Mouse (Mus musculus) intestine, embryonic 14.5 days (tissue): ENCODE data around the gene Gas2. TPM values are rescaled to one million over a fixed set of nuclear protein-coding genes. Genes with fewer than 3 reads are reported as not detected.

ENCODE experiments used
- ATAC-seq: fragments of 200-750 bp; cut with Nextera tagmentation; replicated peaks from 2 replicates; pipeline ENCODE4 v1.8.0; 2017; ENCODE audit warnings: low read depth, moderate number of reproducible peaks, moderate TSS enrichment, moderate library complexity; ENCODE audit not compliant: low FRiP score, low TSS enrichment
- DNase-seq: peaks from one replicate; pipeline ENCODE4 v3.0.0-alpha.2; 2018; ENCODE audit warnings: low spot score
- H3K27ac ChIP-seq: fragments of 300-500 bp; sonication (generic); 2 replicates; pipeline ENCODE4 v1.5.1; 2014; ENCODE audit warnings: low read depth, mild to moderate bottlenecking, control low read depth
- H3K27me3 ChIP-seq: fragments of 300-500 bp; sonication (generic); replicated peaks from 2 replicates; pipeline ENCODE4 v1.6.1; 2014; ENCODE audit warnings: low read length, control low read depth; ENCODE audit not compliant: control insufficient read depth, insufficient read depth
- H3K36me3 ChIP-seq: fragments of 300-500 bp; sonication (generic); 2 replicates; pipeline ENCODE4 v1.6.1; 2014; ENCODE audit warnings: low read length, control low read depth; ENCODE audit not compliant: control insufficient read depth, insufficient read depth
- H3K4me1 ChIP-seq: fragments of 300-500 bp; sonication (generic); replicated peaks from 2 replicates; pipeline ENCODE4 v1.6.1; 2014; ENCODE audit warnings: low read length, control low read depth, mixed read lengths; ENCODE audit not compliant: control insufficient read depth, insufficient read depth
- H3K4me2 ChIP-seq: fragments of 300-500 bp; sonication (generic); 2 replicates; pipeline ENCODE4 v1.6.1; 2014; ENCODE audit warnings: low read length
- H3K4me3 ChIP-seq: fragments of 300-500 bp; sonication (generic); 2 replicates; pipeline ENCODE4 v1.5.1; 2014; ENCODE audit warnings: low read depth, low read length, control low read depth, mixed read lengths
- H3K9ac ChIP-seq: fragments of 300-500 bp; sonication (generic); 2 replicates; pipeline ENCODE4 v1.6.1; 2014; ENCODE audit warnings: mild to moderate bottlenecking, low read length
- H3K9me3 ChIP-seq: fragments of 300-500 bp; sonication (generic); 2 replicates; pipeline ENCODE4 v1.6.1; 2016; ENCODE audit warnings: low read length, control low read depth; ENCODE audit not compliant: control insufficient read depth
- WGBS: fragments of 180-500 bp; shearing (Covaris S2); extraction: QIAGEN DNeasy Blood & Tissue Kit; methylation state at CpG from one replicate; pipeline ENCODE4 v1.1.7; 2014; 5-methylcytosine and 5-hydroxymethylcytosine counted together
- polyA plus RNA-seq: library from polyadenylated mRNA; unstranded; fragments of >200 nt; fragmentation: Nextera tagmentation; extraction: Ambion mirVana; gene quantifications from 2 replicates; pipeline ENCODE4 v1.2.1, GENCODE M21; 2014

The Gas2 gene
- polyA plus RNA-seq, 1 experiment from 2014 or later, result 16.0 TPM

DNA sequence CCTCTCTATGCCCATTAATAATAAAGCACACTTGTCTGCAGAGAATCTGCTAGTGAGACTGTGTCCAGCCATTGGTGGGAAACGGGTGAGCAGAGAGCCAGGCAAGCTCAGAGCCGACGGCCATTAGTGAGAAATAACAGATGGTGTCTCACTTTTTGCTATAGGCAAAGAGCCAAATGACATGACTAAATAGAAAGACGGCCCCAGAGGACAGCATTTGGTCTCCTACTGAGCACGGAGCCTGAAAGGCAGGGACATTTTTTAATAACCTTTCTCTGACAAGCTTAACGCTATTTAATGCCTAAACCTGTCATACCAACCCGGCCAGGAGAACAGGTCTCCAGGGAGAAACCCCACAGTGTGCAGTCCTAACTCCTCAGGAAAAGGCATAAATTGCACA is 29.9 kb upstream of the Gas2 start:
- Histone ChIP-seq H3K36me3 (no peaks in the 10 kb centered on the region), H3K27ac (no peak overlapping the region), H3K4me3 (no peak overlapping the region), H3K9me3 (no peaks in the 10 kb centered on the region), H3K27me3 (no peaks in the 10 kb centered on the region), H3K4me2 (no peak overlapping the region), H3K4me1 (no peaks in the 10 kb centered on the region), H3K9ac (no peak overlapping the region)
- no peak for DNase-seq
- no peak for ATAC-seq
- WGBS, result 22% methylated on average over 7 of the region's 7 CpGs

DNA sequence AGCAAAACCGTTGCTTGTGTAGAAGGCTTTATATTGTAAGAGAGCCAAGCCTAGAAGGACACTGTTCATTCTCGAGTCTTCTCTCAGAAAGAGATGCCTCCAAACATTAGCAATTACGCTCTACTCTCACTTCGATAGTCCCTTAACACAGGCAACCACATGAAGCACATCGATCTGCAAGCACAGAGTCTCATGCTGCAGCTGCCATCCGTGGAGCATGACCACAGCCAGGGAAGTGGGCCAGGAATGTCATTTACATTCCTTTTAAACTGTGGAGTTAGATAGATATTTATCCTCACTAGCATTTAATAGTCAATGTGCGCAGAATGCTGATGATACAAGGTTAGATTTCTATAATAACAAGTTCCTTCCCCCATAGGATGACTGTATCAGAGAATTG is 21.3 kb upstream of the Gas2 start:
- Histone ChIP-seq H3K4me3 (no peak overlapping the region), H3K36me3 (no peaks in the 10 kb centered on the region), H3K27me3 (no peaks in the 10 kb centered on the region), H3K9ac (no peak overlapping the region), H3K9me3 (no peaks in the 10 kb centered on the region), H3K4me1 (no peaks in the 10 kb centered on the region), H3K4me2 (no peak overlapping the region), H3K27ac (no peak overlapping the region)
- DNase-seq, result no peak
- WGBS, result 70% methylated on average over 7 of the region's 7 CpGs
- ATAC-seq, result no peak

DNA sequence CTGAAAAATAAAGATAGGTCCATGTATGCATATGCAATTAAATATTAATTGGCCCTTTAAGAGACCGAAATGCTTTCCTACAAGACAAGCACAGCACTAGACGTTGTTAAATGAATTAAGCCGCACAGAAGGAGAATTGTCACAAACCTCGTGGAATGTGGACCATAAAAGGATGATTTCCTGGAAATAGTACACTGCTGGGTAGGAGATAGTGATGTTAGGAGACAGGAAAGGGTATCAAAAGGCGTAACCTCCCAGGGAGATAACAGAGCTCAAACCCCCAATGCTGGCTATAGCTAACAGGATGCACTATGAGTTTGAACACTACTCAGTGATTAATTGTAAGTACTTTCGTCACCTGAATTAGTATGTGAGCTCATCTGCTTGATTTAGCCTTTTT is 10.9 kb upstream of the Gas2 start:
- DNase-seq (no peak), ATAC-seq (no peak)
- H3K4me2 ChIP-seq, result no peak overlapping the region
- H3K27me3 ChIP-seq, result no peaks in the 10 kb centered on the region
- no peak overlapping the region for H3K9ac ChIP-seq
- no peaks in the 10 kb centered on the region for H3K9me3 ChIP-seq
- H3K27ac ChIP-seq, result no peak overlapping the region
- WGBS, result 81% methylated on average over 6 of the region's 6 CpGs
- no peaks in the 10 kb centered on the region; the same call in 1 of the 2 replicates for H3K36me3 ChIP-seq
- H3K4me3 ChIP-seq, result no peak overlapping the region
- H3K4me1 ChIP-seq, result no peaks in the 10 kb centered on the region

DNA sequence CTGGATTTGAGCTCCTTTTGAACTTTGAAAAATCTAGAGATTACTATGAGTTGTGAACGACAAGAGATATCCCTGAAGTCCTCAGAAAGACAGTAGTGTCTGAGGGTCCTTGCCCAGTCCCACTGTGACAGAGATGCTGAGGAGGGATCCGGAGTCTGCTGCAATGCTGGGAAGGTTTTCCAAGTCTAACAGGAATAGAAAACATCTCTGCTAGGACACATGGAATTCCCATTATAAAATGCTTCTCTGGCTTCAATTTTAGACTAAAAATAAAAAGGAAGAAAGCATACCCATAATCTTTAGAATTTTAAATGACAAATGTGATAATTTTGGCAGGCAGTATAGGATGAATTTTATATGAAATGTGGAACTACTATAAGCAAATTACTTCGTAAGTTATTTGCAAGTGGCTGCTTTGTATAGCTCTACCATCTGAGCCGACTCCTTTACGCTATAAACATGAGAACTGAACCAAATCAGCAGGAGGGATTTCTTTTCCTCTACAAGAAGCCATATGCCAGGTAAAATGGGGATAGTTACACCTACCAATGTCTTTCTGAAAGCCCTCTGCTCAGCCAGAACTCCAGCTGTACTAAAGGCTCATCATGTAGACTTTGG is 9.8 kb upstream of the Gas2 start:
- Histone ChIP-seq H3K36me3 (no peaks in the 10 kb centered on the region; the same call in 1 of the 2 replicates), H3K4me1 (no peaks in the 10 kb centered on the region), H3K9me3 (no peaks in the 10 kb centered on the region), H3K27me3 (no peaks in the 10 kb centered on the region), H3K27ac (no peak overlapping the region), H3K4me3 (no peak overlapping the region), H3K4me2 (no peak overlapping the region), H3K9ac (no peak overlapping the region)
- DNase-seq, result no peak
- 89% methylated on average over 5 of the region's 5 CpGs for WGBS
- no peak for ATAC-seq

DNA sequence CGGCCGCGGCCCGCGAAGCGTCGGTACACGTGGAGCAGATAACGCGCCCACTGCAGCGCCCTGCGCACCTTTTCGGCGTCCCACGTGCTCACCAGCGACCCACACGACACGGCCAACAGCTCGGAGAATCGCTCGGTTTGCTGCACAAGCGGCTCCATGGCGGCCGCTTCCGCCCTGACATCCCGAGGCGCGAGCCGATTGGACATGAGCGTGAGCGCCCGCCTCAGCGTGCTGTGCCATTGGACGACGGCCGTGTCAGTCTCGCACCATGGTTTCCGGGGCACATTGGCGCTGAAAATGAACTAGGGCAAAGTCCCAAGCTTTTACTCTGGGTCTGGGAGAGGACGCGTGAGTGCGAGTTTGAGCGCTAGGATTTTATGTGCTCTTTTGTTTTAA is 280 bp downstream of the Gas2 start, which contains the start of gene Fancf:
Gene Fancf (minus strand): TSS at position 171 of the 396 bp plus-strand sequence.
- ATAC-seq (peak; percentile 99), DNase-seq (peak; percentile 99)
- under 1% methylated on average over 43 of the region's 43 CpGs for WGBS
- Histone ChIP-seq H3K27me3 (no peaks in the 10 kb centered on the region), H3K9me3 (no peaks in the 10 kb centered on the region), H3K4me3 (peak within 1 kb of the TSS; percentile 66), H3K4me1 (peaks cover 5% of the 10 kb centered on the region; the same call in 1 of the 2 replicates), H3K27ac (peak within 1 kb of the TSS; percentile 96), H3K9ac (peak within 1 kb of the TSS; percentile 89), H3K36me3 (peaks cover 28% of the 10 kb centered on the region), H3K4me2 (peak within 1 kb of the TSS; percentile 56)

DNA sequence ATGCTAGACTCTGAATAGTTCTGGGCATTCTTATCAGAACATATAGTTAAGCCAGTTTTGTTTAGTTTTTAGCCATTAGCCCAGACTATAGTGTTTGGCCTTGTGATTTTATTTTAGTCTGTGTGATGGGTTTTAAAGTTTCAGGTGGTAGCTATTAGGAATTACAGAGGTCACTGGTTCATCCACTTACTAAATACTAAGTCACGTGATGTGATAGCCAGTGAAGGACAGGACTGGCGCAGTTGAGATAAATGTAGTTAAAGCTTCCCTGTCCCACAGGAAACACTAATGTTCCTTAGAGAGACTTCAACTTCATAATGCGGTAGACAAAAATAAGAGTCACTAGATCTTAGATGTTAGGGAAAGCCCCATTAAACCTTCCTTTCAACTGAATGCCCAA is 1.0 kb downstream of the Gas2 start:
- WGBS, result 55% methylated on average over 3 of the region's 3 CpGs
- Histone ChIP-seq H3K27ac (peak overlapping the region; percentile 96), H3K36me3 (peaks cover 27% of the 10 kb centered on the region), H3K27me3 (no peaks in the 10 kb centered on the region), H3K4me2 (peak overlapping the region; percentile 56), H3K9ac (peak overlapping the region; percentile 89), H3K9me3 (no peaks in the 10 kb centered on the region), H3K4me3 (peak overlapping the region; percentile 66), H3K4me1 (peaks cover 5% of the 10 kb centered on the region; the same call in 1 of the 2 replicates)
- DNase-seq, result no peak
- no peak for ATAC-seq

DNA sequence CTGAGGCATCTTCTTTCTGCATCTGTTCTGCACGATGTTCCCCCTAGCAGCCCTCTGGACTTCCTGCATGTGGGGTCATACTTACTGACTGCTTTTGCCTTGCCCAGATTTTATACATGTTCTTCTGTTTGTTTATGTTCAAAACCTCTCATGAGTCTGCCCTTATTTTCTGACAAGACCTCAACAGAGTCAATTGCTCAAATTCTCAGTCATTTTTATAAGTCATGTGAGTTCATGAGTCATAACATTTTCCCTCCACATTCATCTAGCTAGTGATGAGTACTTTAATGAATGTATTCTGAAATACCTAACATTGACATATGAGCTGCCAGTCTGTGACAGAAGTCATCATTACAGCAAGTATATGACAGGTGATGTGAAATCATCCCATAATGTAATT is 3.5 kb downstream of the Gas2 start:
- Histone ChIP-seq H3K9ac (no peak overlapping the region), H3K4me3 (no peak overlapping the region), H3K4me2 (no peak overlapping the region), H3K27ac (no peak overlapping the region), H3K4me1 (peaks cover 5% of the 10 kb centered on the region; the same call in 1 of the 2 replicates), H3K9me3 (no peaks in the 10 kb centered on the region), H3K36me3 (peaks cover 17% of the 10 kb centered on the region), H3K27me3 (no peaks in the 10 kb centered on the region)
- no peak for DNase-seq
- ATAC-seq, result no peak
- 71% methylated on average over 1 of the region's 1 CpGs for WGBS

DNA sequence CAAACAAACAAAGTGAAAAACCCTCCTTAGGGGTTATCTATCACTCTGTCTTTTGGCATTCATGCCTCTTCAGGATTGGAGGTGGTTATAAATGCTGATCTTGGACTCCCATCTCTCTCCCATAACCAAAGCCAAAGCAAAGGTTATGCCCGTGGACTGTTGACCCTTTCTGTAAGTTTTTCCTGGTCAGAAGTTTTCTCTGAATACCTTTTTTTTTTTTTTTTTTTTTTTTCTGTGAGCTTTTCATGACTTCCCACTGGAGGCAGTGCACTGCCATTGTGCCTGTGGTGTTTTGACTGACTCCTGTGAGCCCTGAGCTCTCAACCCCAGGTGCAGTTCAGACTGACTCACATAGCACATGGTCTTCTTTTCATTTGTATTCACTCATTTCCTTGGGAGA is 6.2 kb downstream of the Gas2 start:
- Histone ChIP-seq H3K4me2 (no peak overlapping the region), H3K36me3 (peaks cover 22% of the 10 kb centered on the region), H3K9ac (no peak overlapping the region), H3K4me1 (no peaks in the 10 kb centered on the region), H3K4me3 (no peak overlapping the region), H3K27ac (no peak overlapping the region), H3K27me3 (no peaks in the 10 kb centered on the region), H3K9me3 (no peaks in the 10 kb centered on the region)
- ATAC-seq (no peak), DNase-seq (no peak)
- 86% methylated on average over 1 of the region's 1 CpGs for WGBS

DNA sequence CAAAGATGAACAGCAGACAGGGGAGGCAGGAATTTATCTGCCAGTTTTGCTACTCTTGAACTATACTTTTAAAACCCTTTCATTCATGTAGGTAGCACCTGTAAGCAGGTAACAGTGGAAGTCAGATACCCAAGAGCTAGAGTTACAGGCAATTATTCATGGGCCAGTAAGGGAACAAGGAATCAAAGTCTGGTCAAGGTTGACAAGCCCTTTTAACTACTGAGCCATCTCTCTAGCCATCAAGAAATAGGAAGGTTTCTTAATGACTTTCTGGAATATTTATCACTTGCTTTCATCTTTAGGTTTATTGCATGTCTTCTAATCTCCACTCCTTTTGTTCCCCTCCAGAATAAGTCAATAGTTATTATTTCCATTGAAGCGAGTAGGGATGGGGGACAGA is 10.2 kb downstream of the Gas2 start:
- Histone ChIP-seq H3K9me3 (no peaks in the 10 kb centered on the region), H3K9ac (no peak overlapping the region), H3K36me3 (peaks cover 8% of the 10 kb centered on the region; the same call in 1 of the 2 replicates), H3K4me3 (no peak overlapping the region), H3K27me3 (no peaks in the 10 kb centered on the region), H3K4me2 (no peak overlapping the region), H3K4me1 (no peaks in the 10 kb centered on the region), H3K27ac (no peak overlapping the region)
- 83% methylated on average over 1 of the region's 1 CpGs for WGBS
- no peak for ATAC-seq
- no peak for DNase-seq
